Mouse (Mus musculus) mammary gland, adult 2 months (tissue): ENCODE results near the gene Wdr91. TPM values are rescaled to one million over a fixed set of nuclear protein-coding genes. Genes with fewer than 3 reads are reported as not detected.

Experiments used
- polyA plus RNA-seq: library from polyadenylated mRNA; depleted of rRNA; stranded (reverse); fragments of >200 nt; gene quantifications from 2 replicates; pipeline ENCODE4 v1.2.3, GENCODE M21; 2012; ENCODE audit warnings: low replicate concordance; rRNA removed

Wdr91 gene
- polyA plus RNA-seq = 28.7 and 35.3 TPM in 2 replicates

GRCm38 (mm10) chr6:34910371-34911219 lies at the start of gene Wdr91:
Gene Wdr91 (minus strand): TSS chr6:34910876.

GRCm38 (mm10) chr6:34919956-34920355 lies 9.3 kb upstream of the Wdr91 start, which contains the start of gene Stra8:
Gene Stra8 (plus strand): TSS chr6:34920163.

DNA sequence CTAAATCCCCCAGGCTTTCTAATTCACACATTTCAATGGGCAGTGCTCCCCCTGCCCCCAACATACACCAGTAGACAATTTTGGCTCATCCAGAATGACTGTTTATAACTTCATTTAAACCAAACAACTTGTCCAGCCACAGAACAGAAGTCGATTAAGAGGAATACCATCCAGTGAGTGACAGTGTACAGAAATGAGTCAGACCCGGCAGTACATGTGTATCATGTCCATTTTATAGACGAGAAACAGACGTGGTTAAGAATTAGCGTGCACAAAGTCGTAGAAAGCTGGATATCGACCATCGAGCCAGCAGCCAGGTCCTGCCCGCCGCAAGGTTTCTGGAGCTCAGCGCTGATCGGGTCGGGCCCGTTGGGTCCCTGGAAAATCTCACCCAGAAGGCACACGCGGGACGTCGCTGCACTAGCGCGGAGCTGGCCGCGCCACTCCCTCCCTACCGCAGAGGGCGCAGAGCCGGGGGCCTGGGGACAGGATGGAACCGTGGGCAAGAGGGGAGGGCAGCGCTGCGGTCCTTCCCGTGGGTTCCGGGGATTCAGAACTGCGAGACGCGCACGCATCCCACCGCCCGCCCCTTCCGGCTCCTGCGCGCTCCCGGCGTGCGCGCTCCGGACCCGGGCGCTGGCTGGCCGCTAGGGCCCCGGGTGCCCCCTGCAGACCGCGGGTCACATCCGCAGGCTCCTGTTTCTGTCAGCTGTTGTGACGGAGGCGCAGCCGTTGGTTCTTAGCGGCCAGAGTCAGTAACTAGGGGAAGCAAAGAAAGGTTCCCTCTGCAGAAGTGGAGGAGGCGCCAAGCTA lies 33.0 kb downstream of the Wdr91 start, which contains the start of gene Cyren:
Gene Cyren (minus strand): TSS at position 552 of the 813 bp plus-strand sequence.

DNA sequence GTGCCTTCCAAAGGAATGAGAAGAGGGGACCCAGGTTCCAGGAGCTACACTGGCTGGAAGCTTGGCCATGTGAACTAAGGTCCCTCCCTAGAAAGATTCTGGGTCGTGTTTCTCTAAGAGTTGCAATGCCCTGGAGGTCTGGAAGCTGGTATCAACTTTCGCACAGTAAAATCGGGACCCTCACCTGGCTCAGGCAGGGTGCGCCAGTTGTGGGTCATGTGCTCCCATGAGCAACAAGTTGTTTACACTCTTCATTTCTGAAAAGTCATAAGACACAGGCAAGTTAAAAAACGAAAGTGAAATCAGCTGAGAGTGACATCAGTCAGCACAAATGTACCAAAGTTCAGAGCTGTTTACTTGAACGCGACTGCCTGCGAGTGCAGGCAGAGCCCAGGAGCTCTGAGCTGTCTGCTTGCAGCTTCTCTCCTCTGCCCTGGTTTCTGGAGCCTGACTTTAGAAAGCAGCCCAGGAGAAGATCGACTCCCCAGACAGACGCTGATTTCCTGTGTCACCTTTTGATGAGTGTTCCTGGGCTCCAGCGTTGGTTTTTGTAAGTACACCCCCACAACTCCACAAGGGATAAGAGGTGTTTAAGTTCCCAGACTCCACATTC lies 47.8 kb downstream of the Wdr91 start, which contains the start of gene Tmem140:
Gene Tmem140 (plus strand): TSS at position 356 of the 613 bp plus-strand sequence.

Other genes with a start within 250 kb of the Wdr91 start
- 3.6 and 7.0 TPM in 2 replicates for gene Agbl3, start 130.4 kb downstream of the Wdr91 start, polyA plus RNA-seq
- gene Tmem140, start 47.7 kb downstream of the Wdr91 start, polyA plus RNA-seq = 40.2 and 45.6 TPM in 2 replicates
- gene Cyren, start 32.8 kb downstream of the Wdr91 start, polyA plus RNA-seq = 7.8 and 8.9 TPM in 2 replicates
- not detected in 2 replicates for gene Stra8, start 9.3 kb upstream of the Wdr91 start, polyA plus RNA-seq
- 0.45 and 0.69 TPM in 2 replicates for gene Slc23a4, start 77.5 kb upstream of the Wdr91 start, polyA plus RNA-seq
- 9.8 and 15.2 TPM in 2 replicates for gene Cnot4, start 222.8 kb upstream of the Wdr91 start, polyA plus RNA-seq